Mouse (Mus musculus) limb, embryonic 14.5 days (tissue): ENCODE measurements at regions not wholly inside any gene's neighbourhood (a gene's known extent, or its start where the extent isn't known, plus 50 kb on each side); places are given as distances from the start of the nearest gene placed in this dataset.
A peak's percentile ranks its signal among the peaks of the same experiment; 100 is the strongest.

ENCODE experiments used
- ATAC-seq: fragments of 200-750 bp; cut with Nextera tagmentation; 2 replicates; pipeline ENCODE4 v1.8.0; 2017; ENCODE audit warnings: low read depth, moderate number of reproducible peaks, moderate TSS enrichment; ENCODE audit not compliant: low FRiP score
- DNase-seq: peaks from one replicate; pipeline ENCODE4 v3.0.0-alpha.2; 2015; ENCODE audit warnings: low spot score
- H3K27ac ChIP-seq: fragments of 300-500 bp; sonication (generic); replicated peaks from 2 replicates; pipeline ENCODE4 v1.5.1; 2014; ENCODE audit warnings: low read depth, mild to moderate bottlenecking, low read length, moderate library complexity, mixed read lengths
- H3K27me3 ChIP-seq: fragments of 300-500 bp; sonication (generic); 2 replicates; pipeline ENCODE4 v1.6.1; 2014; ENCODE audit warnings: low read length, mixed read lengths; ENCODE audit not compliant: control insufficient read depth, insufficient read depth
- H3K36me3 ChIP-seq: fragments of 300-500 bp; sonication (generic); 2 replicates; pipeline ENCODE4 v1.6.1; 2014; ENCODE audit warnings: mild to moderate bottlenecking, low read length, moderate library complexity, mixed read lengths; ENCODE audit not compliant: control insufficient read depth, insufficient read depth
- H3K4me1 ChIP-seq: fragments of 300-500 bp; sonication (generic); 2 replicates; pipeline ENCODE4 v1.6.1; 2014; ENCODE audit warnings: antibody characterized with exemption, low read length, mixed read lengths; ENCODE audit not compliant: control insufficient read depth, insufficient read depth
- H3K4me2 ChIP-seq: fragments of 300-500 bp; sonication (generic); replicated peaks from 2 replicates; pipeline ENCODE4 v1.6.1; 2014; ENCODE audit warnings: low read depth, mild to moderate bottlenecking, low read length, moderate library complexity; ENCODE audit not compliant: severe bottlenecking
- H3K4me3 ChIP-seq: fragments of 300-500 bp; sonication (generic); replicated peaks from 2 replicates; pipeline ENCODE4 v1.5.1; 2014; ENCODE audit warnings: low read length
- H3K9ac ChIP-seq: fragments of 300-500 bp; sonication (generic); 2 replicates; pipeline ENCODE4 v1.6.1; 2014; ENCODE audit warnings: mild to moderate bottlenecking, low read depth, low read length, moderate library complexity; ENCODE audit not compliant: severe bottlenecking
- H3K9me3 ChIP-seq: fragments of 300-500 bp; sonication (generic); 2 replicates; pipeline ENCODE4 v1.6.1; 2016; ENCODE audit warnings: low read length; ENCODE audit not compliant: control insufficient read depth
- POLR2A ChIP-seq: fragments of 200-500 bp; IDR thresholded peaks from 2 replicates; pipeline ENCODE4 v1.8.0; 2012; ENCODE audit warnings: inconsistent platforms, mild to moderate bottlenecking, moderate library complexity, borderline replicate concordance; ENCODE audit not compliant: insufficient read depth, insufficient read length; ENCODE audit errors: extremely low read depth
- WGBS: fragments of 180-500 bp; shearing (Covaris S2); extraction: QIAGEN DNeasy Blood & Tissue Kit; methylation state at CpG from one replicate; pipeline ENCODE4 v1.1.7; 2014; 5-methylcytosine and 5-hydroxymethylcytosine counted together

DNA sequence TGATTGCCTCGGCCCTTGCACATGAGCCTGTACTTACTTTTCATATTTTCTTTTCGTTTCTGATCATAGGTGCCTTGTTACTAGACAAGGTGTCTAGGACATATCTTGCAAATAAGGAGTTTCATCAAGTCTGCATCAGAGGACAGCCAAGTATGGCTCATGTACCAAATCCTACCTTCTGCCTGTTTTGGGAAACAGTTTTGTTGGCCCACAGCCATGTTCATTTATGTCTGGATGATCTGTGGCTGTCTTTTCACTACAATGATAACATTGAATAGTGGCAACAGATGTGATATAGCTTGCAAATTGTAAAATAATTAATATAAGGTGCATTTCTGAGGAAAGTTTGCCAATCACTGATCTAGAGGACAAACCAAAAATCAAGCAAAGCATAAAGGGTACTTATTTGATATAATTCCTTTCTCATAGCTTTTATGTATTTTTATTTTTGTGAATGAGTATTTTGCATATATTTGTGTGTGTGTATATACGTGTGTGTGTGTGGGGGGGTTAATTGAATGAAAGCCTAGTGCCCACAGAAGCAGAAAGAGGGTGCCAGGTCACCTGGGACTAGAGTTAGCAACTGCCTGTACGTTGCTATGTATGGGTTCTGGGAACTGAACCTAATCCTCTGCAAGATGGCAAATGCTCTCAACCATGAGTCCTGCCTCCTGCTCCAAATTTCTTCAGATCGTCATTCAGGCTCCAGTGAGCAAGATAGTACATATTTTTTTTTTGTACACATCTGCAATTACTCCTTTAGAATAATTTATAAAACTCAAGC is 99.2 kb upstream of the Spaca1 start:
- Histone ChIP-seq H3K36me3 (no peaks in the 10 kb centered on the region), H3K27ac (no peak overlapping the region), H3K27me3 (no peaks in the 10 kb centered on the region), H3K4me1 (no peaks in the 10 kb centered on the region), H3K9me3 (no peaks in the 10 kb centered on the region), H3K4me3 (no peak overlapping the region), H3K9ac (no peak overlapping the region), H3K4me2 (no peak overlapping the region)
- DNase-seq (no peak), ATAC-seq (no peak)
- 74% methylated on average over 5 of the region's 5 CpGs for WGBS
- no peak for TF ChIP-seq POLR2A

DNA sequence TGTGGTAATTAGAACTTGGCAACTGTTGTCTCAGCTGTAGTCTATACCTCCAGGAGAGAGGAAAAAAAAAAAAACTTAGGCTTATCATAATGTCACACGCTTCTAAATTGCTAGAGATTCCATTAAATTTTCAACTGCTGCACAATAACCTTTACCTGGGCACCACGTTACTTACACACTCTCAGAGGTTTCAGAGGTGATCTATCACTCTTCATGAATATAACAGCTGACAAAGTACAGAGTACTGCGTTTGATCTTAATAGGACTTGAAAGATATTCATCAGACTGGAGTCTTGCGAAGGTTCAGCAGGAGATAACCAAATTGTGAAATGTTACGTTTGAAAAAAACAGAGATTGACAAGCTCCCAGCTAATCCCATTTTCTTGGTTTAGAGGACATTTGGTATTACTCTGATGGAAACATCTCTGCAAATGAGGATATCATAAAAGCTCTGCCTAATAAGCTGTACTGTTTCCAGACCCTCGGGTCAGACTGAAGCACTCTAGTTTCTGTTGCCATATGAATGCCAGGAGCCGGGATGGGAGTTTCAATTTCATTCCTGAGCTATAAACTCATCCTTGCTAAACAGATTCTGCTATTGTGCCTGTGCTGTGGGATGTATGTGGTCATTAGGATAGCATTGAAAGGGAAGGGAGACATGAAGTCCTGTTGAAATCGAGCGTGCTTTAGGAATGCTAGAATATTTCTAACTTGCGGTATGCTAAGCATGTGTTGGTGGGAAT is 101.8 kb upstream of the Spaca1 start:
- 56% methylated on average over 10 of the region's 10 CpGs for WGBS
- no peak overlapping the region for H3K4me3 ChIP-seq
- H3K9me3 ChIP-seq = no peaks in the 10 kb centered on the region
- H3K27me3 ChIP-seq = no peaks in the 10 kb centered on the region
- H3K27ac ChIP-seq = no peak overlapping the region
- TF ChIP-seq POLR2A = no peak
- ATAC-seq (no peak), DNase-seq (peak; percentile 3)
- H3K4me1 ChIP-seq = no peaks in the 10 kb centered on the region
- no peaks in the 10 kb centered on the region for H3K36me3 ChIP-seq
- no peak overlapping the region for H3K9ac ChIP-seq
- no peak overlapping the region for H3K4me2 ChIP-seq

DNA sequence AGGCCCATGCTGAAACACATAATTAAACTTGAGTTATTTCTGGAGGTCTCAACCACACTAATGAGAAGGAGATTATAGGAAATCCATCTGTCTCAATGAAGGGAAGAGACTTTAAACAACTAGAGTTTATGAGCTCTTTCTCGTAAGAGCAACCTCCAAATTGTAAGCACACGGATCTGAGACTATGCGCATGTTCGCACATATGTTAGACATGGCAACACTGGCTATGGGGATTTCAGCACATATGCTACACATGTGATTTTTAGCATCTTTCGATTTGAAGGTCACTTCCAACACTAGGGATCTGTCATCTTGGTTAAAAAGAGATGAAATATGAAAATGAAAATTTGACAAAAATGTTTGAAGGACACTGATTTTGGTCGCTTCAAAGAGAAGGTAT is 105.5 kb upstream of the Spaca1 start:
- DNase-seq = no peak
- no peak overlapping the region for H3K27ac ChIP-seq
- no peaks in the 10 kb centered on the region for H3K4me1 ChIP-seq
- no peak for ATAC-seq
- H3K9ac ChIP-seq = no peak overlapping the region
- no peaks in the 10 kb centered on the region for H3K9me3 ChIP-seq
- 67% methylated on average over 6 of the region's 6 CpGs for WGBS
- no peaks in the 10 kb centered on the region for H3K36me3 ChIP-seq
- no peak overlapping the region for H3K4me2 ChIP-seq
- no peak overlapping the region for H3K4me3 ChIP-seq
- no peaks in the 10 kb centered on the region for H3K27me3 ChIP-seq
- TF ChIP-seq POLR2A = no peak

DNA sequence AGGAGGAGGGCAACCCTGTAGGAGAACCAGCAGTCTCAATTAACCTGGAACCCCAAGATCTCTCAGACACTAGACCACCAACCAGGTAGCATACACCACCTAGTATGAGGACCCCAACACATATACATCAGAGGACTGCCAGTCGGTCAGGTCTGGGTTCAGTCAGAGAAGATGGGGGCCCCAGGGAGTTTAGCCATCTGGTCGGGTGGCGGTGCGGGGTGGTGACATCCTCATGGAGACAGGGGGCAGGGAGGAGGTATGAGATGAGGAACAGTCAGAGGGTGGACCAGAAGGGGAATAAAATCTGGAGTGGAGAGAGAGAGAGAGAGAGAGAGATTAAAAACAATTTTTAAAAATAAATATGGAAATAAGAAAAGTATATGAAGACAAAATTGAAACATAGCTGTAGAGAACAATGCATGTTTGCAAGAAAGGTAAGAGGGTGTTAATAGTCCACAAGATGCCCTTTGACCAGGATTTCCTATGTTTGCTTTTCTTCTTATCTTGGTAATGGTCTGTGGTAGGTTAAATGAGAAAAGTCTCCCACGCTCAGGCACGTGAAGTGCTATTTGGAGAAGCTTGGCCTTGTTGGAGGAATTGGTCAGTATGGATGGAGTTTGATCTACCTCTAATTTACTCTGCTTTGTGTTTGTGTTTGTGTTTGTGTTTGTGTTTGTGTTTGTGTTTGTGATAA is 108.0 kb upstream of the Spaca1 start:
- Histone ChIP-seq H3K9ac (no peak overlapping the region), H3K4me2 (no peak overlapping the region), H3K9me3 (no peaks in the 10 kb centered on the region), H3K4me3 (no peak overlapping the region), H3K27me3 (no peaks in the 10 kb centered on the region), H3K36me3 (no peaks in the 10 kb centered on the region), H3K27ac (no peak overlapping the region), H3K4me1 (no peaks in the 10 kb centered on the region)
- DNase-seq (no peak), ATAC-seq (no peak)
- WGBS = 91% methylated on average over 6 of the region's 6 CpGs
- TF ChIP-seq POLR2A = no peak

DNA sequence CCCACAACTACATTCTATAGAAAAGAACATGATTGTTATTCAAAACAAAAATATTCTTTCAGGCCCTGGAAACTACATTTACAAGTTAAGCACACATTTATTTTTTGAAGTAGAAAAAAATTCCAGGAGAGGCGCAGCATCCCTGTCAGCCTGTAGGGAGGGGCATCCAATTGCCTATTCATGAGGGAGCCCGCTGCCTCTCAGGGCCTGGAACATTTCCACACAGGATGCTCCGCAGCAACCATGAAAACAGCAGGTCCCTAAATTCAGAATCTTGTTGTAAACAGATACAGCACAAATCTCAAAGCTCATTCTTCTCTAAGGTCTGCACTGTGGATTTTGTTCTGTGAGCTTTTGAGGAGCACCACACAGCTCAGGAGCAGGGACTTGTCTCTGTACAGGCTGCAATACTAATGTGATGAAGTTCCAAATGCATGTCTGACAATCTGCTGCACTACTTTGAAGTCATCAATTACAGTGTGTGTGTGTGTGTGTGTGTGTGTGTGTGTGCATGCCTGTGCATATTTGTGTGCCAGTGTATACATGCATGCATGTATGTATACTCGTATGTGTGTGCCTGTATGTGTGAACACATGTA is 121.4 kb upstream of the Spaca1 start:
- H3K9me3 ChIP-seq = no peaks in the 10 kb centered on the region
- H3K27ac ChIP-seq = no peak overlapping the region
- H3K4me1 ChIP-seq = no peaks in the 10 kb centered on the region
- H3K4me2 ChIP-seq = no peak overlapping the region
- H3K27me3 ChIP-seq = no peaks in the 10 kb centered on the region
- TF ChIP-seq POLR2A = no peak
- H3K36me3 ChIP-seq = no peaks in the 10 kb centered on the region
- WGBS = 69% methylated on average over 4 of the region's 4 CpGs
- DNase-seq (no peak), ATAC-seq (no peak)
- no peak overlapping the region for H3K9ac ChIP-seq
- H3K4me3 ChIP-seq = no peak overlapping the region
